Mouse (Mus musculus) megakaryocyte, embryonic 14.5 days (primary cell): ENCODE measurements around the gene Il21.

ENCODE experiments used
- FLI1 ChIP-seq: IDR thresholded peaks from 2 replicates; pipeline ENCODE4 v1.6.1; 2012; ENCODE audit warnings: low read length, inconsistent platforms, mixed read lengths
- GATA1 ChIP-seq: IDR thresholded peaks from 3 replicates; pipeline ENCODE4 v1.6.1; 2012; ENCODE audit warnings: mixed read lengths, low read length, inconsistent platforms, borderline replicate concordance

GRCm38 (mm10) chr3:37257776-37258175 lies 25.3 kb upstream of the Il21 start:
- TF ChIP-seq GATA1 (no peak), FLI1 (no peak)
